ENCODE assay signal across 23 mouse cellular contexts in the genomic region with DNA sequence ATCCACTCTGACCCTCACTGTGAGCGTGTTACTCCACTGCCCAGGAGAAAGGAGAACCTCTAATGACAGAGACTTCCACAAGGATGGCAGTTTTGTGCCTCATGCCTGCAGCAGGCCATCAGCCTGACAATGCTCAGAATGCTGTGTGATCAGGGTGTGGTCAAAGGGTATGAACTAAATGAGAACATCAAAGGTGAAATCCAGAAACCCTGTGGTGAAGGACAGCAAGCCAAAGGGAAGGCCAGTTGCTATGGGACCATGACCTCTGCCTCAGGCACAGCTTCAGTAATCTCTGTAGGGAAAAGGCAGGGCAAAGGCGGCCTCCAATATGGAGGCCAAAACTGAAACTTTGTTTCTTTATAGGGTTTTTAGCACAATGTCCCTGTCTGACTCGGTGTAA.
DNase-seq lines count a peak whose midpoint lies in the region; ATAC-seq lines count a peak whose summit lies in the region.
"Had no signal": no experiment of that assay in that cellular context is flagged by ENCODE, and none has a peak within 500 bp of the region (broad histone marks: within the 10 kb centered on the region; RNA-seq: fewer than 3 reads in every experiment).

No protein-coding gene starts in this region.

- no peaks in the 10 kb centered on the region for H3K27me3 ChIP-seq in liver, embryonic 11.5 days (replicated peaks; ENCODE audit: control insufficient read depth, insufficient read depth, low read length)
- H3K27me3 ChIP-seq: embryonic facial prominence, embryonic 13.5 days; embryonic facial prominence, embryonic 15.5 days; forebrain, embryonic 13.5 days; forebrain, embryonic 15.5 days had no signal

- no peaks in the 10 kb centered on the region for H3K4me1 ChIP-seq in liver, embryonic 11.5 days (replicated peaks; ENCODE audit: control insufficient read depth, insufficient read depth, low read length)

- no peak overlapping the region for H3K27ac ChIP-seq in liver, embryonic 11.5 days (ENCODE audit: low read depth, low read length)
- H3K27ac ChIP-seq: embryonic facial prominence, embryonic 13.5 days; embryonic facial prominence, embryonic 15.5 days; forebrain, embryonic 10.5 days; forebrain, embryonic 13.5 days; forebrain, embryonic 15.5 days had no signal

- no peak overlapping the region for H3K4me3 ChIP-seq in liver, embryonic 11.5 days (ENCODE audit: low read depth, low read length)
- H3K4me3 ChIP-seq: embryonic facial prominence, embryonic 13.5 days; embryonic facial prominence, embryonic 15.5 days; erythroblast, embryonic 14.5 days; forebrain, embryonic 10.5 days; forebrain, embryonic 13.5 days; forebrain, embryonic 15.5 days had no signal

- peak; percentile 38 for DNase-seq in embryo, embryonic 10 days (ENCODE audit: low spot score)
- no peak for DNase-seq in embryo, embryonic 9.5 days (ENCODE audit: extremely low spot score)
- DNase-seq in ES-CJ7 (ENCODE audit: low read depth, low spot score): peak; percentile 39
- DNase-seq in ZHBTc4 (ENCODE audit: low read depth, low spot score): peak; percentile 88
- DNase-seq in adrenal gland, adult 8-10 months: no peak
- no peak for DNase-seq in liver, embryonic 11.5 days (ENCODE audit: low spot score)
- DNase-seq: adrenal gland, postnatal 10 days; adrenal gland, postnatal 25 days; B cell, adult 2 months; cerebellum, adult 11 months; cerebellum, adult 18-20 months; cerebellum, adult 8-10 months; cerebellum, adult 9-11 months; cerebellum, postnatal 14 days; cerebellum, postnatal 36 days; forebrain, postnatal 0 days had no signal

- WGBS in liver, embryonic 11.5 days: 79% methylated on average over 3 of the region's 3 CpGs

- H3K9ac ChIP-seq in liver, embryonic 11.5 days (ENCODE audit: low read depth, low read length): no peak overlapping the region
- H3K9ac ChIP-seq: embryonic facial prominence, embryonic 13.5 days; embryonic facial prominence, embryonic 15.5 days; forebrain, embryonic 13.5 days; forebrain, embryonic 15.5 days; forebrain, postnatal 0 days had no signal

- H3K9me3 ChIP-seq in liver, embryonic 11.5 days (ENCODE audit: control insufficient read depth, low read length): no peaks in the 10 kb centered on the region
- H3K9me3 ChIP-seq: embryonic facial prominence, embryonic 13.5 days; embryonic facial prominence, embryonic 15.5 days; forebrain, embryonic 10.5 days; forebrain, embryonic 13.5 days; forebrain, embryonic 15.5 days had no signal

- ATAC-seq in liver, embryonic 11.5 days (replicated peaks; ENCODE audit: low FRiP score): no peak
- ATAC-seq: CD4-positive, CD25-positive, alpha-beta regulatory T cell, adult 4 months; forebrain, embryonic 13.5 days; forebrain, embryonic 15.5 days; forebrain, postnatal 0 days had no signal

- no peaks in the 10 kb centered on the region for H3K36me3 ChIP-seq in liver, embryonic 11.5 days (ENCODE audit: control insufficient read depth, insufficient read depth, low read length)
- H3K36me3 ChIP-seq: embryonic facial prominence, embryonic 15.5 days; forebrain, embryonic 10.5 days had no signal

- no peak overlapping the region for H3K4me2 ChIP-seq in liver, embryonic 11.5 days
- H3K4me2 ChIP-seq: embryonic facial prominence, embryonic 13.5 days; embryonic facial prominence, embryonic 15.5 days; forebrain, embryonic 13.5 days; forebrain, embryonic 15.5 days had no signal

Comparison
In these comparisons a context has a peak if more than half of its experiments do, and no peak if none do; other contexts are left out.
1. DNase-seq: peak in embryo, embryonic 10 days (single experiment), ES-CJ7 (single experiment) and ZHBTc4 (single experiment); none in embryo, embryonic 9.5 days (single experiment), adrenal gland, adult 8-10 months (single experiment) and liver, embryonic 11.5 days (single experiment).